Mouse (Mus musculus) skeletal muscle tissue, postnatal 0 days (tissue): ENCODE results near the gene H2-T23. TPM values are rescaled to one million over a fixed set of nuclear protein-coding genes. Genes with fewer than 3 reads are reported as not detected.

Experiments used
- polyA plus RNA-seq: library from polyadenylated mRNA; unstranded; fragments of >200 nt; fragmentation: Nextera tagmentation; extraction: Ambion mirVana; gene quantifications from 2 replicates; pipeline ENCODE4 v1.2.1, GENCODE M21; 2015

H2-T23 gene
- 10.8 and 13.2 TPM in 2 replicates for polyA plus RNA-seq

DNA sequence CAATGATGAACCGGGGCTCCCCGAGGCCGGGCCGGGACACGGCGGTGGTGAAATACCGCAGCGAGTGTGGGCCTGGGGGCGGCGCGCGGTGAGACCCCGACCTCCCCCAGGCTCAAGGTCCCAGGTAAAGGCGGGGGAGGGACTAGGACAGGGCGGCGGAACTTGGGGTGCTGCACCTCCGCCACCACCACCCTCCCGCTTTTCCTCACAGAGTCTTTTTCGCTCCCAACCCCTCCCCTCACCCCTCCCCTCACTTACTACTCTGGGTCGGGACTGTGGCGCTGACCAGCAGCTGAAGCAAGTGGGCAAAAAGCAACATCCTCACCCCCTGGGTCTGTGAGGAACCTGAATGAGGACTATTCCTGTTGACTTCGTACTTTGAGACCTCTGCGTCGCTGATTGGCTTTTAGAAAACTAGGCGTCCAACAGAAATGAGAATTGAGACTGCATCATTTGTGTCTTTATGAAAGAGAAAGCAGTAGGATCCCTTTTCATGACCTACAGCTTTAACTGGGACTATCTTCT lies at the start of gene H2-T23:
Gene H2-T23 (minus strand): TSS at position 505 of the 525 bp plus-strand sequence.

DNA sequence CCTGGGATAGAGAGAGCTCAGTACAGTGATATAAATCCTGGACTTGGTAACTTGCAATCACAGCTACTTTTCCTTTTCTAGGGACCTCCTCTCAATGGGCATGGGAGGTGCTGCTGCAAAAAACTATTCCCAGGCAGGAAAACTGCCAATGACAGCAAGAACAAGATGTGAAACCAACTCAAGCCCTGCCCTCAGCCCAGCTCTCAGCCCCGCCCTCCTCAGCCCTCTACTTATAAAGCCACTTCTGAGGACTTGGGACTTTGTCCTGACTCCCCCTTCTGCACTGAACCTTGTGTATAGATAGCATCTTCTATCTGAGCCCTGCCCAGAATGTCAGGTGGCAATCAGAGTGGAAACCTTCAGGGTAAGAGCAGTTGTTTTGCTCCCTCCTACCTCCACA lies 25.7 kb upstream of the H2-T23 start, which contains the start of gene Gm11127:
Gene Gm11127 (minus strand): TSS at position 10 of the 400 bp plus-strand sequence.

DNA sequence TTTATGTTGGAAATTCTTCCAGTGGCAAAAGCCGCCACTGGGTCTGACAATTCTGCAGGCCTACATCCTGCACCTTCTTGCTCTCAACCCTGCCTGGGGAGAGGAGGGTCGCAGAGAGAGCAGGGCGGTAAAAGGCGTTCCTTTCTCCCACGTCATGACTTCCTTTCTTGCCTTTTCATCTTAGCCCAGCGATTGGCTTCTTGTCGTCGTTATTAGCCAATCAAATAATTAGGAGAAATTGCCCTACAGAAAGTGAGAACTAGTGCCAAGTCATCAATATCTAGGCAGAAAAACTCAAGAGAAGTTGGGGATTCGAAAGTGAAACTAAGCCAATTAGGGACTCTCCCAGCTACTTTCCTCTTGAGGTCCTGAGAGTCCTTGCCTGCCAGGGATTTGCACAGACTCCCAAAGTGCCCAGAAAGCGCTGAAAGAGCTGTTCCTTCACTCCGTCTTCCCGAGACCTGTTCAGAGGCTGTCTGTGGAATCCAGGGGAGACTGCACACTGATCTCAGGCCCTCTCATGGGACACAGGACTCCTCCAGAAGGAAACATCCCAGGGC lies 10.0 kb upstream of the H2-T23 start, which contains the start of the genes H2-T22 and Gm6034:
Gene H2-T22 (minus strand): TSS at position 138 of the 560 bp plus-strand sequence.
Gene Gm6034 (plus strand): TSS at position 352 of the 560 bp plus-strand sequence.

DNA sequence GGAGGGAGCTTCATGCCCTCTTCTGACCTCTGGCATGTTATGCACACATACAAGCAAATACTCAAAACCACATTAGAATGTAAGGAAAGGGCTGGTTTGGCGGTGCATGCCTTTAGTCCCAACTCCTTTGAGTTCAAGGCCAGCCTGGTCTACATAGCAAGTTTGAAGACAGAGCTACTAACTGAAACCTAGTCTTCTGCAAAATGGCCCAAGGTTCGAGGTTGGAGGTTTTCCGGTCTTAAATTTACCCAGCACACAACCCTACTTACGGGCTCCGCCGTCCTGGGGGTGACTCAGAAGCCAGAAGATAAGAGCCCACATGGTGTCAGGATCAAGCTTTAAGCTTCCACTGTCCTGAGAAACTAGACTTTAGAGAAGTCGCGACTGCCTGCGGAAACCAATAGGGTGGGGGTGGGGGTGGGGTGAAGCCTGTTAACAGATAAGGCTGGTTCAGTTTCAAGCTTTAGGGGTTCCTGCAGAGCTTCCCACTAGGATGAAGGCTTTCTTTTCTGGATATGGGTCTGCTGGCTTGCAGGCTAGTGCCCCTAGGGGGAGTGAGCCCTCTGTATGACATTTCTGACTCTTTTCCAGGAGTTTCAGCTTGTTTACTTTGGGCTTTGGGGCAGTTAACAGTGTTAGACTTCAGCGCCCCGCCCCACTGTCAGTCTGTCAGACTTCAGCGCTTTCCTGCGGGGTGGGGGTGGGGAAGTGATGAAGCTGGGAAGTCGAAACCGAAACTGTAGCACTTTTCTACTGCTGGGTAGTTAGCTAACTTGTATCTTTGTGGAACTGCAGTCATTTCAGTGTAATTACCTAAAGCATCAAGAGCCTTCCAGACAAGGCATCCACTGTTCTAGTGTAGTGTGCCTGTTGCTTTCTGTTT lies 12.2 kb downstream of the H2-T23 start, which contains the start of gene H2-T24:
Gene H2-T24 (minus strand): TSS at position 370 of the 883 bp plus-strand sequence.

Other genes with a start within 250 kb of the H2-T23 start
- 25.3 and 27.7 TPM in 2 replicates for gene Ier3, start 211.2 kb downstream of the H2-T23 start, polyA plus RNA-seq
- 68.5 and 77.6 TPM in 2 replicates for gene Flot1, start 209.6 kb downstream of the H2-T23 start, polyA plus RNA-seq
- gene Tubb5, start 194.5 kb downstream of the H2-T23 start, polyA plus RNA-seq, result 177 and 210 TPM in 2 replicates
- 1.5 and 2.0 TPM in 2 replicates for gene Mdc1, start 191.3 kb downstream of the H2-T23 start, polyA plus RNA-seq
- 23.9 and 27.0 TPM in 2 replicates for gene Nrm, start 171.5 kb downstream of the H2-T23 start, polyA plus RNA-seq
- 15.3 and 21.1 TPM in 2 replicates for gene Ppp1r18, start 167.3 kb downstream of the H2-T23 start, polyA plus RNA-seq
- gene Dhx16, start 153.0 kb downstream of the H2-T23 start, polyA plus RNA-seq, result 11.4 and 12.8 TPM in 2 replicates
- 51.1 and 65.0 TPM in 2 replicates for gene 2310061I04Rik, start 135.4 kb downstream of the H2-T23 start, polyA plus RNA-seq
- gene Atat1, start 122.8 kb downstream of the H2-T23 start, polyA plus RNA-seq, result 13.1 and 13.8 TPM in 2 replicates
- gene Mrps18b, start 116.5 kb downstream of the H2-T23 start, polyA plus RNA-seq, result 73.1 and 80.9 TPM in 2 replicates
- gene Ppp1r10, start 116.4 kb downstream of the H2-T23 start, polyA plus RNA-seq, result 17.9 and 26.3 TPM in 2 replicates
- 62.2 and 75.8 TPM in 2 replicates for gene Abcf1, start 63.1 kb downstream of the H2-T23 start, polyA plus RNA-seq
- 23.3 and 25.8 TPM in 2 replicates for gene Gnl1, start 53.0 kb downstream of the H2-T23 start, polyA plus RNA-seq
- gene Prr3, start 52.6 kb downstream of the H2-T23 start, polyA plus RNA-seq, result 8.5 and 10.2 TPM in 2 replicates
- gene H2-T24, start 12.3 kb downstream of the H2-T23 start, polyA plus RNA-seq, result 1.8 TPM in 2 replicates
- gene H2-T22, start 9.9 kb upstream of the H2-T23 start, polyA plus RNA-seq, result 11.7 and 13.4 TPM in 2 replicates
- gene Gm6034, start 10.1 kb upstream of the H2-T23 start, polyA plus RNA-seq, result not detected in 2 replicates
- gene Gm11127, start 25.5 kb upstream of the H2-T23 start, polyA plus RNA-seq, result 0.12 TPM in 1 of 2 replicates, not detected in the other
- not detected in 2 replicates for gene Gm19684, start 88.8 kb upstream of the H2-T23 start, polyA plus RNA-seq
- gene Gm7030, start 96.6 kb upstream of the H2-T23 start, polyA plus RNA-seq, result not detected in 2 replicates
- not detected in 2 replicates for gene Gm8909, start 135.7 kb upstream of the H2-T23 start, polyA plus RNA-seq
- not detected in 2 replicates for gene H2-T3, start 157.4 kb upstream of the H2-T23 start, polyA plus RNA-seq
- gene Rpp21, start 225.2 kb upstream of the H2-T23 start, polyA plus RNA-seq, result 61.5 and 64.7 TPM in 2 replicates
- gene Trim39, start 239.4 kb upstream of the H2-T23 start, polyA plus RNA-seq, result 4.5 and 4.9 TPM in 2 replicates